Mouse (Mus musculus): ENCODE results near the gene Nhlrc4.

The Nhlrc4 gene

GRCm38 (mm10) chr17:25944366-25945163, at the start of gene Nhlrc4, which contains the start of gene Pigq:
Gene Nhlrc4 (minus strand): TSS chr17:25944961.
Gene Pigq (minus strand): TSS chr17:25944936.
- DNase-seq: no peak

GRCm38 (mm10) chr17:25993489-25993888, 48.7 kb upstream of the Nhlrc4 start:
- no peak for DNase-seq

GRCm38 (mm10) chr17:25992274-25992673, 47.5 kb upstream of the Nhlrc4 start:
- no peak for DNase-seq

GRCm38 (mm10) chr17:25990331-25990730, 45.6 kb upstream of the Nhlrc4 start:
- no peak for DNase-seq

- peak; percentile 94 to 96 for DNase-seq
These were observed 40.8 kb upstream of the Nhlrc4 start, which contains the start of gene Capn15 for GRCm38 (mm10) chr17:25985306-25986294. Gene Capn15 (minus strand): TSS chr17:25985796.

- no peak for DNase-seq
These were observed 40.0 kb upstream of the Nhlrc4 start for GRCm38 (mm10) chr17:25984556-25985305.

- no peak for DNase-seq
These were observed 39.3 kb upstream of the Nhlrc4 start for GRCm38 (mm10) chr17:25984066-25984465.

GRCm38 (mm10) chr17:25982913-25983312, 38.2 kb upstream of the Nhlrc4 start:
- peak in 1 of 2 experiments; percentile 43 for DNase-seq

- no peak for DNase-seq
These were observed 36.1 kb upstream of the Nhlrc4 start for GRCm38 (mm10) chr17:25980854-25981253.

- peak in 1 of 2 experiments; percentile 31 for DNase-seq
These were observed 35.3 kb upstream of the Nhlrc4 start for GRCm38 (mm10) chr17:25979829-25980738.

GRCm38 (mm10) chr17:25970954-25971707, 26.4 kb upstream of the Nhlrc4 start:
- DNase-seq: no peak

GRCm38 (mm10) chr17:25970448-25970847, 25.7 kb upstream of the Nhlrc4 start:
- DNase-seq: no peak

GRCm38 (mm10) chr17:25968176-25968575, 23.4 kb upstream of the Nhlrc4 start:
- DNase-seq: peak; percentile 51 to 73

GRCm38 (mm10) chr17:25967652-25968051, 22.9 kb upstream of the Nhlrc4 start:
- no peak for DNase-seq

- no peak for DNase-seq
These were observed 19.5 kb upstream of the Nhlrc4 start for GRCm38 (mm10) chr17:25964271-25964670.

GRCm38 (mm10) chr17:25962413-25962905, 17.7 kb upstream of the Nhlrc4 start:
- DNase-seq: no peak

- no peak for DNase-seq
These were observed 16.8 kb upstream of the Nhlrc4 start for GRCm38 (mm10) chr17:25961566-25961965.

- no peak for DNase-seq
These were observed 15.1 kb upstream of the Nhlrc4 start for GRCm38 (mm10) chr17:25959630-25960467.

- DNase-seq: no peak
These were observed 14.2 kb upstream of the Nhlrc4 start for GRCm38 (mm10) chr17:25958771-25959494.

Data from lung, adult 18-20 months (tissue).